Mouse (Mus musculus) gastrocnemius, postnatal 25 days (tissue): ENCODE data around the gene Lrch4. TPM values are rescaled to one million over a fixed set of nuclear protein-coding genes. Genes with fewer than 3 reads are reported as not detected.

ENCODE experiments used
- DNase-seq: peaks from one replicate; pipeline ENCODE4 v3.0.0; 2022
- long read RNA-seq, 2 experiments: library from polyadenylated mRNA; stranded (forward); transcript quantifications; one replicate each; pipeline ENCODE4 v2.0.0; 2021
- total RNA-seq, 2 experiments: library from RNA; stranded (reverse); gene quantifications; 1 replicate in 1 of 2; 2 replicates in 1 of 2; pipeline ENCODE4 v1.2.3; 2021

Gene Lrch4
- 10 to 100 TPM; 13.9 to 15.4 TPM for total RNA-seq
- long read RNA-seq, experiment 1, transcript Lrch4-201 (18 exons, 3,078 nt) = major isoform, 10 of 11 reads
- long read RNA-seq, experiment 1, partial matches to known transcripts = 1 of 11 reads
- long read RNA-seq, experiment 1, other reads (novel, unspliced or antisense) = 0 of 11 reads
- long read RNA-seq, experiment 2, transcript Lrch4-201 (18 exons, 3,078 nt) = major isoform, 17 of 24 reads
- long read RNA-seq, experiment 2, partial matches to known transcripts = 1 of 24 reads
- long read RNA-seq, experiment 2, other reads (novel, unspliced or antisense) = 4 of 24 reads

DNA sequence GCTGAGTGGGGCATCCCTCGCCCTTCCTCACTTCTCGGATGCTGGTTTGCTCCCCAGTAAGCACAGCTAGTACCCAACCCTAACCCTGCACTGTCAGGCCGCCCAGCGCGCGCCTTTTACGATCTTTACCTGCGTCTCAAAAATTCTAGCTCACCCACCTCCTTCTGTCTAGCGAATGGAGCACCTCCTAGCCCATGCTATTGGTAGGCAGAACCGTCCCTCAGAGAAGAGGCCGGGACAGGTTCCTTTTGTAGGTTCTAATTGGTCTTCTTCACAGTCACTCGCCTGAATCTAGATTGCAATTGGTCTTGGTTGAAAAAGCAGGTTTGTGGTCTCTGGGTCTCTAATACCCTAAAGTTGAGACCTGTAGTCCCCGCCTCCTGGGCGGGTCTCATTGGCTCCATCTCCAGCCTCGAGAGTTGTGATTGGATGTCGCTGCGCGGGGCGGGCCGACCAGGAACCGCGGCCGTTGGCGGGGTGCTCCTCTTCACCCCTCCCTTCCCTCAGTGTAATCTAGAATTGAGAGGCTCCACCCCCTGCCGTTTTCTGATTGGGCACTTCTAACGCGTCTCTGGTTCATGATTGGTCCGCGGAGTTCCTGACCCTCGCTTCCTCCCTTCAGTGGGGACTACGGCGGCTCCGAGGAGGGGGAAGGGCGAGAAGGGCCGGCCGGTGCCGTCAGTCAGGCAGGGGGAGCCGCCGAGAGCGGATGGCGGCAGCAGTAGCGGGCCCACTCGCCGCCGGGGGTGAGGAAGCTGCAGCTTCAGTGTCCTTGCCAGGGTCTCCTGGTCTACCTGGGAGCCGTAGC is at the start of gene Lrch4, which contains the start of the genes Fbxo24 and Gm20605:
Gene Lrch4 (plus strand): TSS at position 624 of the 808 bp plus-strand sequence.
Gene Fbxo24 (minus strand): TSS at position 505 of the 808 bp plus-strand sequence.
Gene Gm20605 (plus strand): TSS at position 678 of the 808 bp plus-strand sequence.
- peak; percentile 100 for DNase-seq

DNA sequence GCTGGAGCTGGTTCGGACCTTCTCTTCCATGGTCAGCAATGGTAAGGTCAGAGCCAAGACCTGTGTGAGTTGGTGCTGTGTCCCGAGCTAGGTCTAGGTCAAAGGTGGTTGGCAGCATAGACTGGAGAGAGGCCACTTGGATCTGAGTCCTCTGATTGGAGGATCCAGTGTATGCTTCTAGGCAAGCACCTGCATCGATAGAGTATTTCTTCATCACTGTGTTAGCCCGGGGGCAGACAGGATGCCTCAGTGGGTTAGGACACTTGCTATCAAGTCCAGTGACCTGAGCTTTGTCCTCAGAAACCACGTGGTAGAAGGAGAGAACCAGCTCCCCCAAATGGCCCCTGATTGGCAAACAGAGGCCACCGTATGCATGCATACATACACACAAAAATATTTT is 48.7 kb upstream of the Lrch4 start:
- no peak for DNase-seq

DNA sequence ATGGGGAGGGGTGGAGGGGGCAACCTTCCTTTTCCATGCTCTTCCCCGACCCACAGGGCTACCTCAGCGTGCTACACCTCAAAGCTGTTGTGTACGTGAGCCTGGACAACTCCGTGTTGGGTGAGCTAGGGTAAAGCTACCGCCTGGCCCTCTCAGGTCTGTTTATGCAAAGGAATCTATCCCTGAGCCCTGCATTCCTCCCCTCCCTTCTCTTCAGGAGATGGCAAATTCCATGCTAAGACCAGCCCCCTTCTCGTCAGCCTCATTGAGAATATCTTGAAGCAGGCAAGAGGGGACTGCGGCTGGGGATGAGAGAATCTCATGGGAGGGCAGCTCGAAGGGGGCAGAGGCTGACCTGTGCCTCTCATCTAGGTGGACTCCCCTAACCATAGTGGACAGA is 46.2 kb upstream of the Lrch4 start:
- no peak for DNase-seq

DNA sequence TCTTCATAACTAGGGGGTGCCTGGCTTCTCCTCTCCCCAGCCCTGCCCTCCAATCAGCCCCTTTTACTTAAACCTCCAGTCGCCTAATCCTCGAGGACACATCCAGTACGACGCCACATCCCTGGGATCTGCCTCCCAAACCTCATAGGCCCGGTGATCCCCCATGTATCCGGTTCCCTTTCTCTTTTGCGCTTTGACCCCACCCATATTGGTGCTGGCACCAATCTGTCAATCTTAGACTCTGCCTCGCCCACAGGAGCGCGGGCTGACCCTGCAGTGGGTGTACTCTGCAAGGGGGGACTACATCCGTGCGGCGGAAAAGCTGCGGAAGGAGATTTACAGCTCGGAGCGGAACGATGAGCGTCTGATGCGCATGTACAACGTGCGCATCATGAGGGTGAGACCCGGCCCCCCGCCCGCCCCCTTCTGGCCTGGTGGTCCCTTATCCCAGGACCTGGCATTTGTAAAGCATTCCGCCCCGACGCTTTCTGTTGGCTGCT is 45.2 kb upstream of the Lrch4 start:
- DNase-seq = no peak

- DNase-seq = no peak
Measured at GRCm38 (mm10) chr5:137584976-137585375, 43.9 kb upstream of the Lrch4 start.

- DNase-seq = no peak
Measured at GRCm38 (mm10) chr5:137590507-137590906, 38.4 kb upstream of the Lrch4 start.

GRCm38 (mm10) chr5:137595921-137596320 is 33.0 kb upstream of the Lrch4 start:
- no peak for DNase-seq

DNA sequence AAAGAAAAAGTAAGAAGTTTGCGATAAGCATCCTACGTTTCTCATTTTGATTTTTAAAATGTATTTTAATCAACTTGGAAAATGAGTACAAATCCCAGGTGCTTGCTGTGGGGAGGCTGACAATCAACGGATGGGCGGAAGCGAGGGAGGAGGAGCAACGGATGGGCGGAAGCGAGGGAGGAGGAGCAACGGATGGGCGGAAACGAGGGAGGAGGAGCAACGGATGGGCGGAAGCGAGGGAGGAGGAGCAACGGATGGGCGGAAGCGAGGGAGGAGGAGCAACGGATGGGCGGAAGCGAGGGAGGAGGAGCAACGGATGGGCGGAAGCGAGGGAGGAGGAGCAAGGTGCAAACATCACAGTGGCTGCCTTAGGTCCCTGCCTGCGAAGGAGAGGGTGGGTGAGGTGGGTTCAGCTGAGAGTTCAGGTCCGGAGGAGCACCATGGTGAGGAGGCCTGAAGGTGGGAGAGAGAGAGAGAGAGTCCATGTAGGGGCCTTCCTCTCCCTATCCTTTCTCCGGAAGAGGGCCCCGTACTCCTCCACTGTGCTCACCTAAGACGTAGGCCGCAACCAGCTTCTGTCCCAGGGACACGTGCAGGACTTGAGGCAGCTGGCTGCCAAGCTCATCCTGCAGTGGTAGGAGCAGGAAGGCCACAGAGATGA is 32.2 kb upstream of the Lrch4 start:
- no peak for DNase-seq

- DNase-seq = no peak
Measured at GRCm38 (mm10) chr5:137597625-137598024, 31.3 kb upstream of the Lrch4 start.

- DNase-seq = no peak
Measured at GRCm38 (mm10) chr5:137598100-137598826, 30.7 kb upstream of the Lrch4 start.

GRCm38 (mm10) chr5:137599600-137599999 is 29.3 kb upstream of the Lrch4 start:
- no peak for DNase-seq

DNA sequence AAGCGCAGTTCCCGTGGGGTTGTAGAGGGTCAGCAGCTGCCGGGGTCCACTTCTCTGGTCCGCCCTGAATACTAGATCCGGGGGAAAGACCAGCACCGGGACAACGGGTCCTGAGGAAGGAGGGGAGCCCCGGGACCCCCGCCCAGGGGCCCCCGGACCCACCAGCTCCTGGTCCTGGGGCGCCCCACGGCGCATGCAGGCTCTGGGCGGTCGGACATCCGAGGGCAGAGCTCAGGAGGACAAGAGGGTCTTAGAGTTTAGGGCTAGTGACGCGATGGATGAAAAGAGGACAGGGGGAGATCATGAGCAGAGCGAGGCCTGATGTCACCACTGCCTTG is 28.7 kb upstream of the Lrch4 start:
- DNase-seq = no peak

DNA sequence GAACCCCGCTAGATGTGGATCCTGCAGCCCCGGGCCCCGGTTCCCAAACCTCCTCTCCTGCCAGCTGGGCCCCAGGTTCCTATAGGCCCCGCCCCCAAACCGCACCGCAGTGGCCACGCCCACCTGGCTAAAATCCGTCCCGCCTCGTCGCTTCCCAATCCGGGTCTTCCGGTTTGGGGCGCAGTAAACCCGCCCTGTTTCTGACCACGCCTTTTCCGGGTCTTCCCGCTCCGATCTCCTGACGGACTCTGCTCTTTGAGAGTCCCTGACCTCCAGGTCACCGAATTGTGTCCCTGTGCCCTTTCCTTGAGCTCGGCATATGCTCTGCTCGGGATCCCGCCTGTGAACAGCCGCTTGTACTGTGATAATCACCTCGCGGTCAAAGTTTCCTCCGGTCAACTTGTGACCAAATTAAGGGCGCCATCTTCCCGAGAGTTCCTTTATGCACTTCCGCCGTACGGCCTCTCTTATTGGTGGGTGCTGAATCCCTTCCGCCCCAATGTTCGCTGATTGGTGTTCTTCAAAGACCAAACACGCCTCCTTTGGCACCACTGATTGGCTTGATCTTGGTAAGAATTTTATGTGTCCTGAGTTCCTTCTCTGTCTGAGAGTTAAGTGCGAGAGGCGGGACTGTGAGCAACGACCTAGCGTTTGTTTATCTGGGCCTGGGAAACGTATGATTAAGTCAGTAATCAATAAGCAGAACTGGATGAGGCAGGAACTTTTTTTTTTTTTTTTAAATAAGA is 28.1 kb upstream of the Lrch4 start, which contains the start of gene Mospd3:
Gene Mospd3 (minus strand): TSS at position 440 of the 746 bp plus-strand sequence.
- DNase-seq = peak; percentile 93

DNA sequence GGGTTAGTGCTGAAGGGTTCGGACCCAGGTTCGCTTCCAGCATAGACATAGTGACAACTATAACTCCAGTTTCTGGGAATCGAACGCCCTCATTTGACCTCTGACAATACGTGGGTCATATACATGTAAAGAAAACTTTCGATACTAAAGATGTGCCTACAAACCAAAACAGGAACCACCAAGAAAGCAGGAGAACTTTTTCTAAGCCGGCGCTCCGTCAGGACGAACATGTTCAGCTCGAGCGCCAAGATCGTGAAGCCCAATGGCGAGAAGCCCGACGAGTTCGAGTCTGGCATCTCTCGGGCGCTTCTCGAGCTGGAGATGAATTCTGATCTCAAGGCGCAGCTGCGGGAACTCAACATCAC is 27.6 kb upstream of the Lrch4 start:
- DNase-seq = peak; percentile 37

GRCm38 (mm10) chr5:137607860-137608653 is 20.9 kb upstream of the Lrch4 start:
- no peak for DNase-seq

GRCm38 (mm10) chr5:137608654-137609190 is 20.2 kb upstream of the Lrch4 start:
- no peak for DNase-seq

DNA sequence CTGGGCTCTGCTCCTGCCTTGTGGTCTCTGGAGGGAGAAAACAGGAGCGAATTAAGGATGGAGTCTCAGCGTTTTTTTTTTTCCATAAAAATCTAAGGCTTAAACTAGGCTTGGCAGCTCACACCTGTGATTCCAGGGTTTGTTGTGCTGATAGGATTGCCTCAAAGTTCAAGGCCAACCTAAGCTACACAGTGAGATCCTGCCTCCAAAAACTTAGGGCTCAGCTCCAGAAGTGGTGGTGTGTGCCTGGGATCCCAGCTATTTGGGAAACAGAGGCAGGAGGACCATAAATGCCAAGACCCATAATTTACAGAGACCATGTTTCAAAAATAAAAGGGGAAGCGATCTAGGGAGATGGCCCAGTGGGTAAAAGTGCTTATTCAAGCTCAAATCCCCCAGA is 19.6 kb upstream of the Lrch4 start:
- no peak for DNase-seq

DNA sequence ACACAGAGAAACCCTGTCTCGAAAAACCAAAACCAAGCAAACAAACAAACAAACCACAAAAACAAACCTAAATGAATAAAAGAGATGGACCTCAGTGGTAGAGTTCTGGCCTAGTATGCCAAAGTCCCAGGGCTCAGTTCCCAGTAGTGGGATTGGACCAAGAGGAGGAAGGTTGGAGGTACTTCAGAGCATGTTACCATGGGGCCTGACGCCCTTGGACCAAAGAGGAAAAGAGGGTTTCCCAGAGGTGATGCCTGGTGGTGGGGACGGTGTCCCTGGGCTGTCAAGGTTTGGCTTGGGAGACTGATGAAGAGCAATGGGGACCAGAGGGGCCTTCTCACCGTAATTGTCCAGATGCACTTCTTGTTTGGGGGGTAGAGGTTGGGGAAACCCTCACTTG is 18.9 kb upstream of the Lrch4 start:
- DNase-seq = no peak

DNA sequence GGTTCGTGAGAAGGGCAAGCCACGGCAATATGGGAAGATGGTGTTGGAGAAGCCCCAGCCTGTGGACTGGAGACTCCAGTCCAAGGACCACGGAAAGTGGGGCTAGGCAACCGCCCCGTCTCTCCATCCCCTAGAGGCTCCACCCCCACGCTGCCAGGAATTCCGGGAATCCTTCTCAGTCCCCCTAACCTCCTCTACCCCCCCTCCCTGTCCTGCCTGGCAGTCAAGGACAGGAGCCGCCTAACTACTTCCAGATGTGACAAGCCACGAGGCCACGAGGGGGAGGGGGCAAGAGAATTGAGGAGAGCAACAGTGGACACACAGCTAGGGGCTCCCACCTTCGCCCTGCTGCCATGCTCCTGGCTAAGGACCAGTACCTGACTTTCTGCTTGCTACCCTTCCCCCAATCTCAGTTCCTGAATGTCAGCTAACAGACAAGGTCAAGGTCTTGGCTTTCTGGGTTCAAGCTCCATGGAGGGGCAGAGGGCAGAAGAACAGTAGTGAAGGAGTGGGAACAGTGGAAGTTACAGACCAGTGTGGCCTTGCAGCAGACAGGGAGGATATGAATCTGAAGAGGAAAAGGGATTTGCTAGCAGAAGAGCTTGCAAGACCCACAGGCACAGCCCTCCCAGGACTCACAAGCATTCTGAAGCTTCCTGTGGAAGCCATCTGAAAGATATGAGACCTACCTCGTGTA is 18.2 kb upstream of the Lrch4 start:
- DNase-seq = peak; percentile 90

GRCm38 (mm10) chr5:137611245-137611602 is 17.7 kb upstream of the Lrch4 start:
- DNase-seq = peak; percentile 88
